Mouse (Mus musculus): Measurements from ENCODE around the gene Rnf215. TPM values are rescaled to one million over a fixed set of nuclear protein-coding genes. Genes with fewer than 3 reads are reported as not detected.
A peak's percentile ranks its signal among the peaks of the same experiment; 100 is the strongest.

Rnf215 gene
- polyA plus RNA-seq, 1 experiment = 20.6 TPM

DNA sequence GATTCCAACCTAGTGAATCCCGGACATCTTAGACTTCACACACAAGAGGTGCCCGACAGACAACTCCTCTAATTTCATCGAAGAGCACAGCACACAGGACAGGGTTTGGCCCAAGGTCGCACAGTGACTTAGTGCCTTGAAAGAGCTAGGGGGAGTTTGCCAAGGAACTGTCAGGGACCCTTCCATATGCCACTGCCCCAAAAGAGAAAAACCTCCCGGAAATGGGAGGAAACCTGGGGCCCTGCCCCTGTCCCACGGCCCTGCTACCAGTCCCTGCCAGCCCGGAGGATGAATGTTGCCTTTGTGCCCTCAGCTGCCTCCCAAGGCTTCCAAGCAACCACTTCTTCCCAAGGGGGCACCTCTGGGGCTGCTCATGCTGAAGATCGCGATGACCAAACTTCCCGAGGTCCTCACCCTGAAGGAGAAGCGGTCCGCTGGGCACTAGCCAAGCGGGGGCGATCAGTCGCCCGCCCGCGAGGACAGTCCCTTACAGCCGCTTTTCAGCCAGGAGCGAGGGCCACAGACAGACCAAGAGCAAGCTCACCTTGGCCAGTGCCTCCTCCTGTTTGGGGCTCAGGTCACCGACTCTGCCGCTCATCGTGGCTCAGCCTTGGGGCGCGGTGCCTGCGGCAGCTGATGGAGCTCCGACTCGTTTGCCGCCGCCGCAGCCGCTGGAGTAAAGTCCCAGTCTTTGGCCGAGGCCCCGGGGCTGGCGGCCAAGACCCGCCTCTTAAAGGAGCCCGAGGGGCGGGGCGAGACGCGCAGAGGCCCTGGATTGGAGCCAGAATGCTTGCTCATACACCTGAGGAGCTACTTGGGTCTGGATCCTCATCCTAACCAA, 16.7 kb upstream of the Rnf215 start:
- no peak overlapping the region for H3K27ac ChIP-seq (ENCODE audit: insufficient read depth, low read length)
- TF ChIP-seq POLR2A (IDR thresholded peaks at IDR 0.05; ENCODE audit: low read depth, low read length) = no peak
- TF ChIP-seq CTCF (IDR thresholded peaks at IDR 0.05; ENCODE audit: extremely low read depth, insufficient read depth, insufficient read length, insufficient replicate concordance) = no peak
- DNase-seq (ENCODE audit: low read depth in 1 of 2, low spot score in 2 of 2) = no peak
- peaks cover 4% of the 10 kb centered on the region for H3K4me1 ChIP-seq (ENCODE audit: control insufficient read depth, insufficient read depth, insufficient read length)
- peaks cover 9% of the 10 kb centered on the region for H3K27me3 ChIP-seq (ENCODE audit: control insufficient read depth, insufficient read depth, low read length)
- no peaks in the 10 kb centered on the region for H3K36me3 ChIP-seq (ENCODE audit: control insufficient read depth, insufficient read depth, low read length)
- 3% methylated on average over 41 of the region's 41 CpGs for WGBS
- H3K4me3 ChIP-seq (ENCODE audit: extremely low read depth, insufficient read depth, insufficient read length) = peak overlapping the region; percentile 56

DNA sequence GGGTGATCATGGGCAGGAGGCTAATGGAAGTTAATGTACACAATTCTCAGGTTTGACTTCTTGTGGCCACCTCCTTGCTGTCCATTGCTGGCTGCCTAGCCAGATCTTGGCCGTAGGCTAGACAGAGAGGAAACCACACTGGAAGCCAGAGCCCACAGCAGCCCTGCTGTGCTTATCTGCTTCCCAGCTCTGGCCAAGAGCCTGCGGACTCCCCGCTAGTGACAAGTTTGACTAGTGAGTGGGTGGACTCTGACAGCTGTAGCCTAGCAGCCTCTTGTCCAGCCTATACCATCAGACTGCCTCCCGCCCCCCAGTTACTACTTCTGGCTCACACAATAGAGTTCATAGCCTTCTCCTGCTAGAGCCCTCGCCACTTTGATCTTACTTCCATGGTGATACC, 15.4 kb upstream of the Rnf215 start:
- no peaks in the 10 kb centered on the region for H3K36me3 ChIP-seq (ENCODE audit: control insufficient read depth, insufficient read depth, low read length)
- peaks cover 9% of the 10 kb centered on the region for H3K27me3 ChIP-seq (ENCODE audit: control insufficient read depth, insufficient read depth, low read length)
- no peak for TF ChIP-seq CTCF (IDR thresholded peaks at IDR 0.05; ENCODE audit: extremely low read depth, insufficient read depth, insufficient read length, insufficient replicate concordance)
- no peak for TF ChIP-seq POLR2A (IDR thresholded peaks at IDR 0.05; ENCODE audit: low read depth, low read length)
- no peak for DNase-seq (ENCODE audit: low read depth in 1 of 2, low spot score in 2 of 2)
- 36% methylated on average over 5 of the region's 5 CpGs for whole genome bisulfite sequencing
- no peak overlapping the region for H3K27ac ChIP-seq (ENCODE audit: insufficient read depth, low read length)
- H3K4me1 ChIP-seq (ENCODE audit: control insufficient read depth, insufficient read depth, insufficient read length) = peaks cover 7% of the 10 kb centered on the region
- no peak overlapping the region for H3K4me3 ChIP-seq (ENCODE audit: extremely low read depth, insufficient read depth, insufficient read length)

DNA sequence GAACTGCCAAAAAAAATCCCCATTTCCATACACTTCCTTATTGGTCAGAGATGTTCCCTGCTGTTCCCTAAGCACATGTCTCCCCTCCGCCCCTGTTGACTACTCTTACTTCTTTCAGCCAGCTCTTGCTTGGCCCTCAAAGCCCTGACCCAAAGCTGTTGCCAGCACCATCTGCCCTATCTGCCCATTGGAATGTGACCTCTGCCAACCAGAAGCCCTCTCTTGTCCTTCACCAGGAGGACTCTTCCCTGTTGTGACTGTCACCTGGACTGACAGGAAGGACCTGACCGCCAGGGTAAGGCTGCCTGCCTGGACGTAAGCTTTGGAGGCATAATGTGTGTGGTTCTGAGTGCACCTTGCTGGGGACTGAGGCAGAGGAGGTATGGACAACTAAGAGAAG, 13.3 kb upstream of the Rnf215 start:
- TF ChIP-seq POLR2A (IDR thresholded peaks at IDR 0.05; ENCODE audit: low read depth, low read length) (no peak), CTCF (IDR thresholded peaks at IDR 0.05; ENCODE audit: extremely low read depth, insufficient read depth, insufficient read length, insufficient replicate concordance) (no peak)
- H3K27ac ChIP-seq (ENCODE audit: insufficient read depth, low read length) = no peak overlapping the region
- no peak overlapping the region for H3K4me3 ChIP-seq (ENCODE audit: extremely low read depth, insufficient read depth, insufficient read length)
- H3K4me1 ChIP-seq (ENCODE audit: control insufficient read depth, insufficient read depth, insufficient read length) = peaks cover 7% of the 10 kb centered on the region
- peaks cover 9% of the 10 kb centered on the region for H3K27me3 ChIP-seq (ENCODE audit: control insufficient read depth, insufficient read depth, low read length)
- WGBS = 92% methylated on average over 3 of the region's 3 CpGs
- DNase-seq (ENCODE audit: low read depth in 1 of 2, low spot score in 2 of 2) = no peak
- no peaks in the 10 kb centered on the region for H3K36me3 ChIP-seq (ENCODE audit: control insufficient read depth, insufficient read depth, low read length)

DNA sequence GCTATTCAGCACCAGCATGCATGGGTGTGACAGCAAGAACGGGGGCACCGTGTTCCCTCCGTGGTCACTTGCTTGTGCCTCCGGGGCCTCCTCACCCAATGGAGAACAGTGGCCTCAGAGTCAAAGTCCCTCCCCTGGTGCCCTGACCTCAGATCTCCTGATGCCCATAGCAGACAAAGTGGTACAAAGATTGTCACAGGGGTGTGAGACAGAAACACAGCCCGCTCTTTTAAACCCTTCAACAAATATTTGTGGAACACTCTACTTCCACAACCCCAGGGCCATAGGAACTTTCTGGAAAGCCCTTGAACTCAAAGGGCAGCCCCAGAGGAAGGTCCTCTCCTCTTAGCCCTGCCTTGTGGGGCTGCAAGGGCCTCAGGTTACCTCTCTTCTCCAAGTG, 12.8 kb upstream of the Rnf215 start:
- no peak overlapping the region for H3K27ac ChIP-seq (ENCODE audit: insufficient read depth, low read length)
- no peak for DNase-seq (ENCODE audit: low read depth in 1 of 2, low spot score in 2 of 2)
- TF ChIP-seq POLR2A (IDR thresholded peaks at IDR 0.05; ENCODE audit: low read depth, low read length) (no peak), CTCF (IDR thresholded peaks at IDR 0.05; ENCODE audit: extremely low read depth, insufficient read depth, insufficient read length, insufficient replicate concordance) (no peak)

DNA sequence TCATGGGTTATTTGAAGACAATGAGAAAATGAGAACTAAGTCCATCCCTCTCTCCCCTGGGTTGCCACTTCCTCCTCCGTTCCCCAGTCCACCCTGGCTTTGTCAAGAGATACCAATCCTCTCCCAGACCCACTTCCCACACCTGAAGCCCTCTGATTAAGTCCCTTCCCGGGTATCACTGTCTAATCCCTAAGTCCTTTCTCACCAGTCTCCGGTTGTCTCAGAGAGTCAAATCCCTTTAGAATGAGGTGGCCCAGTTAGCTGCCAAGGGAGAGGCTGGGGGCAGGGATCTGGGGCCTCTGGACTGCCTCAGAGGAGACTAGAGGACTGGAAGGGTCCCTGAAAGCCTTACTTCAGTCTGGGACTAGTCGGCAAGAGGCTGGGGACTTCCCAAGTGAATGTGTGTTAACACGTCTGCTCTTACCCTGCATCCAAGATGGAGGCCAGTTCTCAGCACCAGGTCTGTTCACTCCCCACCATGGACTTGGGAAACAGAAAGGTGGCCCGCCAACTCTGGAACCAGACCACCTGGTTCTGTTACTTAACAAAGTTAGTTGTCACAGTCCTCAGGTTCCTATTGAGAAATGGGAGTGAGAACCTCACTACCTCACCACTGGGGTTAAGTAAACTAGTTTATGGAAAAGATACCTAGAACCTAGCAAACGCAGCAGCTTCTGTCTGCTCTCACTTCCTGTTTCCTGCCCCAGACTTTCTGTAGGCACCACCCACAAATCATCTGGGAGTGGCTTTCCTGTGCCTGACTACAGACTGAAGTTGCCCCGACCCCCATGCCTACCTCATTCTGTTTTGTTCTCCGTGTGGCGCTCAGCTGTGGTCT, 12.0 kb upstream of the Rnf215 start, which contains the start of gene Sec14l2:
Gene Sec14l2 (minus strand): TSS at position 674 of the 838 bp plus-strand sequence.
- TF ChIP-seq CTCF (IDR thresholded peaks at IDR 0.05; ENCODE audit: extremely low read depth, insufficient read depth, insufficient read length, insufficient replicate concordance) = no peak
- TF ChIP-seq POLR2A (IDR thresholded peaks at IDR 0.05; ENCODE audit: low read depth, low read length) = peak; percentile 22; the same call in 1 of the 2 replicates
- H3K4me3 ChIP-seq (ENCODE audit: extremely low read depth, insufficient read depth, insufficient read length) = no peak within 1 kb of the TSS
- 61% methylated on average over 10 of the region's 10 CpGs for WGBS
- peaks cover 7% of the 10 kb centered on the region for H3K4me1 ChIP-seq (ENCODE audit: control insufficient read depth, insufficient read depth, insufficient read length)
- no peaks in the 10 kb centered on the region for H3K36me3 ChIP-seq (ENCODE audit: control insufficient read depth, insufficient read depth, low read length)
- 0 out of 2 replicates have a peak within 1 kb of the TSS, but pooled peaks have one; percentile 10 for H3K27ac ChIP-seq (ENCODE audit: insufficient read depth, low read length)
- DNase-seq (ENCODE audit: low read depth in 1 of 2, low spot score in 2 of 2) = peak; percentile 29 to 50
- peaks cover 9% of the 10 kb centered on the region for H3K27me3 ChIP-seq (ENCODE audit: control insufficient read depth, insufficient read depth, low read length)

More for the DNA sequence above, 12.8 kb upstream of the Rnf215 start:
- no peak overlapping the region for H3K4me3 ChIP-seq (ENCODE audit: extremely low read depth, insufficient read depth, insufficient read length)
- 88% methylated on average over 5 of the region's 5 CpGs for WGBS
- no peaks in the 10 kb centered on the region for H3K36me3 ChIP-seq (ENCODE audit: control insufficient read depth, insufficient read depth, low read length)
- H3K4me1 ChIP-seq (ENCODE audit: control insufficient read depth, insufficient read depth, insufficient read length) = peaks cover 7% of the 10 kb centered on the region
- H3K27me3 ChIP-seq (ENCODE audit: control insufficient read depth, insufficient read depth, low read length) = peaks cover 9% of the 10 kb centered on the region

DNA sequence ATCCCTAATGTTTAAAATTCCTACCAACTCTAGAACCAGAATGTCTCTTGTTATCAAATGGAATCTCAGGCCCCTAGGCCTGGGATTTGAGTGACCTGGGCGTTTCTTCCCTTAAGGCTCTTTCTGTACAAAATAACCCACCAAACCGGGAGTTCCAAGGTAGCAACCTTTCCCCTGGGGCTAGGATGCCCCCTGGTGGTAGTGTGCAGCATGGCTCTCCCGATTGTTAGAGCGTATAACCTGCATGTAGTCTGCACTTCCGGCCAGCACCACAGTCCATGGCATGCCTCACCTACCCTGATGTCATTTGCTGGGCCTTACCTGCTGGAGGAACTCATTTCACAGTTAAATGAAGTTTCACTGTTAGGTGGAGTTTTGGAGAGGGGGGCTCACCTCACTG, 11.1 kb upstream of the Rnf215 start:
- TF ChIP-seq CTCF (IDR thresholded peaks at IDR 0.05; ENCODE audit: extremely low read depth, insufficient read depth, insufficient read length, insufficient replicate concordance) (peak; percentile 27; the same call in 1 of the 2 replicates), POLR2A (IDR thresholded peaks at IDR 0.05; ENCODE audit: low read depth, low read length) (no peak)
- Histone ChIP-seq H3K4me3 (ENCODE audit: extremely low read depth, insufficient read depth, insufficient read length) (no peak overlapping the region), H3K36me3 (ENCODE audit: control insufficient read depth, insufficient read depth, low read length) (no peaks in the 10 kb centered on the region)

More for the DNA sequence above, 11.1 kb upstream of the Rnf215 start:
- DNase-seq (ENCODE audit: low read depth in 1 of 2, low spot score in 2 of 2) = peak in 1 of 2 experiments; percentile 19
- H3K4me1 ChIP-seq (ENCODE audit: control insufficient read depth, insufficient read depth, insufficient read length) = peaks cover 4% of the 10 kb centered on the region; the same call in 1 of the 2 replicates
- 72% methylated on average over 5 of the region's 5 CpGs for WGBS
- H3K27me3 ChIP-seq (ENCODE audit: control insufficient read depth, insufficient read depth, low read length) = 0 out of 2 replicates have a peak, but pooled peaks cover under 1% of the 10 kb centered on the region
- no peak overlapping the region for H3K27ac ChIP-seq (ENCODE audit: insufficient read depth, low read length)
